Mouse (Mus musculus) megakaryocyte, embryonic 14.5 days (primary cell): ENCODE measurements at regions not wholly inside any gene's neighbourhood (a gene's known extent, or its start where the extent isn't known, plus 50 kb on each side); places are given as distances from the start of the nearest gene placed in this dataset.

Experiments used
- FLI1 ChIP-seq: IDR thresholded peaks from 2 replicates; pipeline ENCODE4 v1.6.1; 2012; ENCODE audit warnings: low read length, inconsistent platforms, mixed read lengths
- GATA1 ChIP-seq: IDR thresholded peaks from 3 replicates; pipeline ENCODE4 v1.6.1; 2012; ENCODE audit warnings: mixed read lengths, low read length, inconsistent platforms, borderline replicate concordance

GRCm38 (mm10) chr3:9065892-9066291 lies 544.0 kb downstream of the Zfp704 start:
- TF ChIP-seq GATA1 (no peak), FLI1 (no peak)
